Mouse (Mus musculus): ENCODE measurements at regions not wholly inside any gene's neighbourhood (a gene's known extent, or its start where the extent isn't known, plus 50 kb on each side); places are given as distances from the start of the nearest gene placed in this dataset.

- TF ChIP-seq USF1 (IDR thresholded peaks at IDR 0.05; ENCODE audit: low read depth, low read length) = no peak
- TF ChIP-seq POLR2A (IDR thresholded peaks at IDR 0.05; ENCODE audit: control insufficient read depth in 1 of 2, insufficient read depth in 1 of 2, low read depth in 1 of 2, low read length in 2 of 2, poor library complexity in 1 of 2) = no peak
- TF ChIP-seq NELFE (IDR thresholded peaks at IDR 0.05; ENCODE audit: low read depth, low read length) = no peak
- no peak for TF ChIP-seq MAX (IDR thresholded peaks at IDR 0.05; ENCODE audit: low read length)
- TF ChIP-seq GABPA (IDR thresholded peaks at IDR 0.05; ENCODE audit: low read depth, low read length) = no peak
- TF ChIP-seq MXI1 (IDR thresholded peaks at IDR 0.05; ENCODE audit: low read depth, low read length) = no peak
Observed at GRCm38 (mm10) chr3:105152158-105152541, 85.5 kb downstream of the 4930564D02Rik start.
